Mouse (Mus musculus) pancreas, adult 10 weeks (tissue): Measurements from ENCODE around the gene Tyr. TPM values are rescaled to one million over a fixed set of nuclear protein-coding genes. Genes with fewer than 3 reads are reported as not detected.

ENCODE experiments used
- polyA plus RNA-seq: library from polyadenylated mRNA; stranded (reverse); fragments of 350-450 nt; fragmentation: Illumina TruSeq; extraction: RNeasy Lipid Tissue Mini Kit (QIAGEN cat#74804); gene quantifications from one replicate; pipeline ENCODE4 v1.2.3, GENCODE M21; 2015; ENCODE audit warnings: low read depth, low replicate concordance; ENCODE audit not compliant: insufficient read depth

Tyr gene
- polyA plus RNA-seq: not detected

GRCm38 (mm10) chr7:87493412-87493811 lies at the start of gene Tyr:
Gene Tyr, minus strand, starts transcription at chr7:87493512.

Other genes starting within 250 kb of the Tyr start
- gene Nox4, start 247.4 kb downstream of the Tyr start, polyA plus RNA-seq: 1.9 TPM
- not detected for gene Grm5, start 90.7 kb upstream of the Tyr start, polyA plus RNA-seq